Mouse (Mus musculus): Measurements from ENCODE around the gene Macf1. TPM values are rescaled to one million over a fixed set of nuclear protein-coding genes. Genes with fewer than 3 reads are reported as not detected.

Macf1 gene
- polyA plus RNA-seq, 1 experiment: 41.2 TPM

DNA sequence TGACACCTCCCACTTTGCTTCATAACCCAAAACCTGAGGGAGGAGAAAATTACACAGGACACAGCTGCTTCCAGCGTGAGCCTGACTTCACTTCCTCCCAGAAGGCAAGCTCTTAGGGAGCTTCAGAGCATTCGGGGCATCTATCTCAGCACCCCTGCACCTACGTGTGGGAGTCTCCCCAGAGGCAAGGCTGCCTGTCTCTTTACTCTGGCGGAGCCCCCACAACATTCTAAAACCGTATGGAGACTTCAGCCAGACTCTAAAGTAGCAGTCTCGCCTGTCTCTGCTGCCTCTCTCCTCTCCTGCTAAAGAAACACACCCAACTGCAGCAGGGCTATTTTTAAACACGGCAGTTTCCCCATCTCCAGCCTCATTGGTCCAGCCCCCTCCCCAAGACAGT lies 3.2 kb downstream of the Macf1 start:
- Histone ChIP-seq H3K36me3 (replicated peaks; ENCODE audit: low read length) (no peaks in the 10 kb centered on the region), H3K4me3 (replicated peaks) (no peak overlapping the region), H3K9me3 (no peaks in the 10 kb centered on the region), H3K27me3 (replicated peaks) (peaks cover 75% of the 10 kb centered on the region), H3K4me1 (no peaks in the 10 kb centered on the region; the same call in 1 of the 2 replicates)
- TF ChIP-seq FLI1 (IDR thresholded peaks at IDR 0.05; ENCODE audit: low read length) (no peak), GATA1 (IDR thresholded peaks at IDR 0.05; ENCODE audit: borderline replicate concordance, low read length) (no peak)

DNA sequence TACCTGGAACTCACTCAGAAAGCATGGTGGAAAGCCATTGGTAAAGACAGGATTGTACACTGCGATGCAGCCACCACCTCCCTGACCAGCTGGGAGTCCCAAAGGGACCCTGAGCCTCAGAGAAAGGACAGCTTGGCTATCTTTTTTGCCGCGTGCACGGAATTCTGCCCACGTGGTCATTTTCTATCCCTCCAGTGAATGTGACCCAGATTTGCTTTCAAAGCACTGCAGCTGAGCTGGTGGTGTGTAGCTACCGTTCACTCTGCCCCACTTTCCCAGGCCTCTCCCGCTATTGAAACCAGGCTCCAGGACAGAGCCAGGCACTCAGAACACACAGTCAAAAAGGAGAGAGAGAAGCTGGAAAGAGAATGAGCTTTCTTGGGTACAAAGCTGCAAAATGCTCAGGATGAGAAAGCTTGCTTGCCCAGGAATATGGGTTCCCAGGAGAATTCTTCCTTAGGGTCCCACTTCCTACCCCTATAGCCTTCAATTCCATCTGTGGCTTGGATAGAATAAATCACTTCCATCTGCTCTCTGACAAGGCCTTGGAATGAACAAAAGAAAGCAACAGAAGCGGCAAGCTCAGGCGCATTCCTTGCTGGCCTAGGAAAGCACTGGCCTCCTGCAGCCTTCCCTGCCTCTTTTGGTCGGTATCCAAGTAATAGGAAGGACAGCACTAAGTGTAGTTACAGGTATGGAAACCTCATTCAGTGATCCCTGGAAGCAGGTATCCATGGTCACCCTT lies 6.9 kb downstream of the Macf1 start:
- Histone ChIP-seq H3K27me3 (replicated peaks) (peaks cover 59% of the 10 kb centered on the region), H3K9me3 (peaks cover 3% of the 10 kb centered on the region), H3K4me1 (no peaks in the 10 kb centered on the region), H3K4me3 (replicated peaks) (no peak overlapping the region), H3K36me3 (replicated peaks; ENCODE audit: low read length) (no peaks in the 10 kb centered on the region)
- no peak for TF ChIP-seq FLI1 (IDR thresholded peaks at IDR 0.05; ENCODE audit: low read length)
- no peak for TF ChIP-seq GATA1 (IDR thresholded peaks at IDR 0.05; ENCODE audit: borderline replicate concordance, low read length)

DNA sequence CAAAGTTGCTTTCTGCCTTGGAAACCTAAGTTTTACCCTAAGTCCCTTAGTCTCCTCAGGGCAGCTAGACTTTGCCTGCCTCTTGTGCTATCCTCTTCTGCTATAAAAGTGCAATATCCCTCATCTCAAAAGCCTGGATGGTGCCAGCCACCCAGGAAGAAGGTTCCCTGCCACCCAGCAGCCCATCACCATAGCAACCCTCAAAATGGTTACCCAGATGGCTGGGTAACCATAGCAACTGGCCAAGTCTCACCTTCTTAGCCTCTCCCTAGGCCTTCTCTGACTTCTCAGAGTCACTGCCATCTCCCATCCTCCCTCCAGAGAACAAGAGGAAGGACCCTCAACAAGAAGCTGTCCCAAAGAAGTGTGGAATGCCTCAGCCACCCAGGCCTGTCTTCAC lies 13.6 kb downstream of the Macf1 start:
- peaks cover 19% of the 10 kb centered on the region for H3K4me1 ChIP-seq
- H3K27me3 ChIP-seq (replicated peaks): peaks cover 43% of the 10 kb centered on the region
- no peak overlapping the region for H3K4me3 ChIP-seq (replicated peaks)
- H3K9me3 ChIP-seq: peaks cover 3% of the 10 kb centered on the region
- no peaks in the 10 kb centered on the region for H3K36me3 ChIP-seq (replicated peaks; ENCODE audit: low read length)
- TF ChIP-seq GATA1 (IDR thresholded peaks at IDR 0.05; ENCODE audit: borderline replicate concordance, low read length) (no peak), FLI1 (IDR thresholded peaks at IDR 0.05; ENCODE audit: low read length) (no peak)

DNA sequence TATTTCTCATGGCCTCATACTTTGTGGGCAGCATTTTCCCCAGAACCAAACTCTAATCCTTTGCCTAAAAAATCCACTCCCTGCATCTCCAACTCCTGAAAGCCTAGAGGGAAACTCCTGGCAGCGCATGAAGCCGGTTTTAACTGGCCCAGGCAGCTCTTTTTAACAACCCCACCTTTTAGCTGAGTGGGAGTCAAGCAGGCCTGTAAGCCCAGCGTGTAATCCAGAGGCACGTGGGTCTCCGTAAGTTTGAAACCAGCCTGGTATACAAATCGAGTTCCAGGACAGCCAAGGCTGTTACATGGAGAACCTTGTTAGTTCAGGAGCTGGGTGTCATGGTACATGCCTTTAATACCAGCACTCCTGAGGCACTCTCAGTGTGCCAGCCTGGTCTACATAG lies 14.5 kb downstream of the Macf1 start:
- no peak for TF ChIP-seq FLI1 (IDR thresholded peaks at IDR 0.05; ENCODE audit: low read length)
- no peak for TF ChIP-seq GATA1 (IDR thresholded peaks at IDR 0.05; ENCODE audit: borderline replicate concordance, low read length)
- H3K4me1 ChIP-seq: peaks cover 27% of the 10 kb centered on the region
- peaks cover 3% of the 10 kb centered on the region for H3K9me3 ChIP-seq
- peaks cover 46% of the 10 kb centered on the region for H3K27me3 ChIP-seq (replicated peaks)
- H3K36me3 ChIP-seq (replicated peaks; ENCODE audit: low read length): no peaks in the 10 kb centered on the region
- no peak overlapping the region for H3K4me3 ChIP-seq (replicated peaks)

DNA sequence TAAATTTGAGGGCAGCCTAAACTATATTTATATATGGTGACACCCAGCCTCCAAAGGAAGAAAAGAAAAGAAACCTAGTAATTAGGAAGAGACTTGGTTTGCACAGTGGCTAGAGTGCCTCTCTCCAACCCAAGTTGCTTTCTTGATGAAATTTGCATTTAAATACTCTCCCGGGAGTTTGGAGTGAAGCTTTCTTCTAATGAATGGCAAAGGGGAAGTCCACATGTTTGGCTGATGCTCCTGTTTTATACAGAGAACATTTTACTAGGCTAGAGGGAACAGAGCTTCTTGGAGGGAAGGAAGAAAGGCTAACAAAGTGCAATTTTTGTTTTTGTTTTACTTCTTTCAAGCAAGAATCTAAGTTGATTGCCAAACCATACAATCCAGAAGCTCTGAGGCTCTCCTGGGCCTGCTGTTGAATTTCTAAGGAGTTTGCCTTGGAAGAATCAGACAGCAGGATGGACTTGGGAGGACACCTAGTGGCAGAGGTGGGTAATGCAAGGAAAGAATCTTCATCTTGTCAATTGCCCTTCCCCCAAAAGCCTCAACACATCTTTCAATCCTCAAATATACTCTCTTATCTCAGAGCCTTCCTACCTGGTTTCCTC lies 16.8 kb downstream of the Macf1 start:
- H3K36me3 ChIP-seq (replicated peaks; ENCODE audit: low read length): no peaks in the 10 kb centered on the region
- peaks cover 60% of the 10 kb centered on the region for H3K27me3 ChIP-seq (replicated peaks)
- no peak overlapping the region for H3K4me3 ChIP-seq (replicated peaks)
- TF ChIP-seq FLI1 (IDR thresholded peaks at IDR 0.05; ENCODE audit: low read length) (no peak), GATA1 (IDR thresholded peaks at IDR 0.05; ENCODE audit: borderline replicate concordance, low read length) (no peak)
- H3K4me1 ChIP-seq: peaks cover 42% of the 10 kb centered on the region
- H3K9me3 ChIP-seq: no peaks in the 10 kb centered on the region

DNA sequence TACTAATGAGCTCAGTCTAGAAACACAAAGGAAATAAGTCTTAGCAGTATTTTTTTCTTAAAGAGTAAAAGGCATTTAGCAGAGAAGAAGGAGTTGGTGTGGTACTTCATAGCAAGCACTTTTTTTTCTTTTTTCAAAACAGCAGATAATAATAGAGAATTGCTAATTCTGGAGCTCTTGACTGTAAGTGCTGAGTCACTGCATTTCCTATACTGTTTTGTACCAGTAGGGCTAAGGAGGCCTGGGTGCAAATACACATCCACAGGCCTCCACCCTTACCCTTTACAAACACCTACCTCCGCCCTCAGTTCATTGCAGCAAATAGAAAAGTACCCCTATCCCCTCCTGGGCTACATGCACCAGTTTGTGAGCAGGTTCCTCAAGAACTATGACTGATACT lies 17.6 kb downstream of the Macf1 start:
- H3K4me1 ChIP-seq: peaks cover 42% of the 10 kb centered on the region
- no peaks in the 10 kb centered on the region for H3K9me3 ChIP-seq
- no peaks in the 10 kb centered on the region for H3K36me3 ChIP-seq (replicated peaks; ENCODE audit: low read length)
- H3K4me3 ChIP-seq (replicated peaks): peak overlapping the region; percentile 42
- TF ChIP-seq FLI1 (IDR thresholded peaks at IDR 0.05; ENCODE audit: low read length) (no peak), GATA1 (IDR thresholded peaks at IDR 0.05; ENCODE audit: borderline replicate concordance, low read length) (no peak)
- peaks cover 66% of the 10 kb centered on the region for H3K27me3 ChIP-seq (replicated peaks)

DNA sequence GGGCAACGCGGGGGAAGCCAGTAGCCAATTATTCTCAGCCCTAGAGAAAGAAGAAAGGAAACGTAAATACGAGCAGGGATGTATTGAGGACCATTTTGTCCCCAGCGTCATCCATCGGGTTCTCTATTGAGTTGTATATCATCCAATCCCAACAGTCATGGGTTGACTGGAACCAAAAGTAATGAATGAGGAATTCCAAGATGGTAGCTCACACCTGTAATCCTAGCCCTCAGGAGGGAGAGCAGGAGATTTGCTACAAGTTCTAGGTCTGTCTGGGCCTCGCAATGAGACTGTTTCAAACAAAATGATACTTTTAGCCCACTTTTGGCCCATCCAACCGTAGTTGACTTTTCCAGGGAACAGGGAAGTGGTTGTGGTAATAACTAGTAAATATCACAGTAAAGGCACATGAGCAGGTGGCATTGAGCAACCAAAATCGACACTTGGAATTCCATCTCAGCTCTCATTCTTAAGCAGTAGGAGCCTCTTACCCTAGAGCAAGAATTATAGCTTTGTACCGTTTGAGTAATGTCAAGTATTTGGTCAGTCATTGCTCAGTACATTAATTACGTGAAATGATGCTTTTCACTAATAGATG lies 18.4 kb downstream of the Macf1 start:
- Histone ChIP-seq H3K4me1 (peaks cover 42% of the 10 kb centered on the region), H3K4me3 (replicated peaks) (peak overlapping the region; percentile 94), H3K36me3 (replicated peaks; ENCODE audit: low read length) (no peaks in the 10 kb centered on the region), H3K27me3 (replicated peaks) (peaks cover 66% of the 10 kb centered on the region), H3K9me3 (no peaks in the 10 kb centered on the region)
- TF ChIP-seq GATA1 (IDR thresholded peaks at IDR 0.05; ENCODE audit: borderline replicate concordance, low read length) (no peak), FLI1 (IDR thresholded peaks at IDR 0.05; ENCODE audit: low read length) (no peak)

DNA sequence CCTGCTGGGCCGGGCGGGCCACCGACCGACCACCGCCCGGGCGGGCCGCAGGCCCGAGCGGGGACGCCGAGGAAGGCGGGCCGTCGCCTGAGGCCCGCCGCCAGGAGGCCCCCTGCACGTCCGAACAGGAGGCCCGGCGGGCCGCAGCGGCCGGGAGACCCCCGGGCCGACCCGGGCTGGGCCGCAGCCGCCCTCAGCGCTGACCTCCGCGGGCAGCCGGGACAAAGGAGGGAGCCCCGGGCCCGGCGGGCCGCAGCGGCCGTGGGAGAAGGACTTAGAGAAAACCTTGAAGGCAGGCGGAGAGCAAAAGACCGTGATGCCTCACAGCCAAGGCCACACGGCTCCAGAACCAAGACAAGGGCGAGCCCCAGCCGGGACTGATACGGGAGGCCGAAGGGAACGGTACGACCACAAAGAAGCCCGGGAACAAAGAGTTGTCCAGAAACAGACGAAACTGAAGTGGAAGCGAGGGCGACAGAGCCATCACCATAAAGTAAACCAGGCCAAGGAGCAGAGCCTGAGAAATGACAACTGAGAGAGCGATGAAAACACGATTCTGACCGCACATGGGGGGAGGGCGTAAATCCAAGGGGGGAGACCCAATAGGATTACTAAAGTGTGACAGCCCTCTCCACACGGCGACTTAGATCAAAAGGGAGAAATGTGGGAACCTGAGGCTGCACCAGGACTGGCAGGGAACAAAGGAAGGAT lies 19.1 kb downstream of the Macf1 start:
- Histone ChIP-seq H3K36me3 (replicated peaks; ENCODE audit: low read length) (no peaks in the 10 kb centered on the region), H3K27me3 (replicated peaks) (peaks cover 61% of the 10 kb centered on the region), H3K4me1 (peaks cover 42% of the 10 kb centered on the region), H3K4me3 (replicated peaks) (peak overlapping the region; percentile 94), H3K9me3 (no peaks in the 10 kb centered on the region)
- TF ChIP-seq GATA1 (IDR thresholded peaks at IDR 0.05; ENCODE audit: borderline replicate concordance, low read length) (no peak), FLI1 (IDR thresholded peaks at IDR 0.05; ENCODE audit: low read length) (no peak)

DNA sequence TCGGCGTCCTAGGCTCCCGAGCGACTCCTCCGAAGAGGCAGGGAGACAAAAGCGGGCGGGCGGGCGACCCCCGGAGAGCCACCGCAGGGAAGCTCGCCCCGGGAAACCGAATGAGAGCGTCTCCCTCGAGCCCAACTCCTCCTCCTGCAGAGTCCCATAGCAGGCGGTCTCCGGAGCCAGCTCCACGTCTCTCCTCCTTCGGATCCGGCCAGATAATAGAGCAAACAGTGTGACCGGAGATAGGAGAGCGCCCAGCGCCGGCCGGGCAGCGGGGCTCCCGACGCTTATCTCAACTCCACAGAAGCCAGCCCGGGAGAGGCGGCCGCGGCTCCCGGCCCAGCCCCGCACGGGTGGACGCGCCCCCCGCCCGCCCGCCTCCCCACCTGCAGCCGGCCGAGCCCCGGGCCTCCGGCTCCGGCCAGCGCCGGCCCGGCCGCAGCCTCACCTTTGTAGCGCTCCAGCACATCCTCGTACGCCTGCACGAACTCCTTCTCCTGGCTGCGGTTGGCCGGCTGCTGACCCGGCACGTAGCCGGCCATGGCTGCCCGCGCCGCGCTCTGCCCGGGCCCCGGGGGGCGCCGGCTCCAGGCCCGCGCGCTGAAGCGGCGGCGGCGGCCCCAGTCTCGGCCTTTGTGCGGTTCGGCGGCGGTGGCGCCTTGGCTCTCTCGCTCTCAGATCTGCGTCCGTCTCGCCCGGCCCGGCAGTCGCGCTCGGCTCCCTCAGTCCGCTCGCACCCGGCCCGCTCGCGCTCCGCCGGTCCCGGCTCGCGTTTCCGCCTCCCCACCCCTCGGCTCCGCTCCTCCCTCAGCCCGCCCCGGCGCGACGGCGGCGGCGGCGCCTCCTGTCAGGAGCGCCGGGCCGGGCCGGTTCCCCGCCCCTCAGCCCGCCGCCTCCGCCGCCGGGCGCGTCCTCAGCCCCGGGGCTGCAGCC lies 19.9 kb downstream of the Macf1 start:
- H3K4me1 ChIP-seq: peaks cover 42% of the 10 kb centered on the region
- peak overlapping the region; percentile 94 for H3K4me3 ChIP-seq (replicated peaks)
- H3K36me3 ChIP-seq (replicated peaks; ENCODE audit: low read length): no peaks in the 10 kb centered on the region
- no peaks in the 10 kb centered on the region for H3K9me3 ChIP-seq
- no peak for TF ChIP-seq FLI1 (IDR thresholded peaks at IDR 0.05; ENCODE audit: low read length)
- no peak for TF ChIP-seq GATA1 (IDR thresholded peaks at IDR 0.05; ENCODE audit: borderline replicate concordance, low read length)
- H3K27me3 ChIP-seq (replicated peaks): peaks cover 58% of the 10 kb centered on the region

All from megakaryocyte, embryonic 14.5 days (primary cell).